Mouse (Mus musculus) hindbrain, embryonic 15.5 days (tissue): ENCODE measurements around the gene Ppfibp1. TPM values are rescaled to one million over a fixed set of nuclear protein-coding genes. Genes with fewer than 3 reads are reported as not detected.

Experiments
- ATAC-seq: fragments of 200-750 bp; cut with Nextera tagmentation; 2 replicates; pipeline ENCODE4 v1.8.0; 2017; ENCODE audit warnings: low read depth, moderate number of reproducible peaks, moderate TSS enrichment; ENCODE audit not compliant: low FRiP score
- H3K27ac ChIP-seq: fragments of 300-500 bp; sonication (generic); replicated peaks from 2 replicates; pipeline ENCODE4 v1.5.1; 2015; ENCODE audit warnings: mild to moderate bottlenecking, inconsistent platforms
- H3K27me3 ChIP-seq: fragments of 300-500 bp; sonication (generic); 2 replicates; pipeline ENCODE4 v1.6.1; 2015; ENCODE audit warnings: control low read depth, inconsistent platforms
- H3K36me3 ChIP-seq: fragments of 300-500 bp; sonication (generic); 2 replicates; pipeline ENCODE4 v1.6.1; 2015; ENCODE audit warnings: control low read depth, inconsistent platforms
- H3K4me1 ChIP-seq: fragments of 300-500 bp; sonication (generic); replicated peaks from 2 replicates; pipeline ENCODE4 v1.6.1; 2015; ENCODE audit warnings: control low read depth, inconsistent platforms
- H3K4me2 ChIP-seq: fragments of 300-500 bp; sonication (generic); 2 replicates; pipeline ENCODE4 v1.6.1; 2015; ENCODE audit warnings: moderate library complexity, mild to moderate bottlenecking, inconsistent platforms
- H3K4me3 ChIP-seq: fragments of 300-500 bp; sonication (generic); 2 replicates; pipeline ENCODE4 v1.5.1; 2015; ENCODE audit warnings: mild to moderate bottlenecking, inconsistent platforms
- H3K9ac ChIP-seq: fragments of 300-500 bp; sonication (generic); 2 replicates; pipeline ENCODE4 v1.6.1; 2015; ENCODE audit warnings: inconsistent platforms
- H3K9me3 ChIP-seq: fragments of 300-500 bp; sonication (generic); 2 replicates; pipeline ENCODE4 v1.6.1; 2016; ENCODE audit warnings: control low read depth, inconsistent platforms
- WGBS: fragments of 180-500 bp; shearing (Covaris S2); methylation state at CpG from one replicate; pipeline ENCODE4 v1.1.7; 2015; 5-methylcytosine and 5-hydroxymethylcytosine counted together
- polyA plus RNA-seq: library from polyadenylated mRNA; unstranded; fragments of >200 nt; fragmentation: Nextera tagmentation; extraction: Ambion mirVana; gene quantifications from 2 replicates; pipeline ENCODE4 v1.2.1, GENCODE M21; 2015

Ppfibp1 gene
- polyA plus RNA-seq, 1 experiment from 2014 or later: 12.8 TPM

- H3K9me3 ChIP-seq: no peaks in the 10 kb centered on the region
- peak within 1 kb of the TSS; percentile 97 for H3K4me3 ChIP-seq
- peak within 1 kb of the TSS; percentile 94 for H3K9ac ChIP-seq
These were observed 154.3 kb downstream of the Ppfibp1 start, which contains the start of gene Mrps35 for GRCm38 (mm10) chr6:147042291-147043290. Mrps35 (plus strand) TSS chr6:147042764.

GRCm38 (mm10) chr6:147043633-147044032, 155.3 kb downstream of the Ppfibp1 start:
- WGBS: 63% methylated on average over 7 of the region's 7 CpGs
- H3K4me2 ChIP-seq: peak overlapping the region; percentile 85
- H3K4me1 ChIP-seq: peaks cover 18% of the 10 kb centered on the region
- ATAC-seq: no peak
- peaks cover 24% of the 10 kb centered on the region for H3K36me3 ChIP-seq
- H3K4me3 ChIP-seq: peak overlapping the region; percentile 97
- H3K9ac ChIP-seq: peak overlapping the region; percentile 94
- no peaks in the 10 kb centered on the region for H3K9me3 ChIP-seq
- no peak overlapping the region for H3K27ac ChIP-seq
- H3K27me3 ChIP-seq: 0 out of 2 replicates have a peak, but pooled peaks cover 7% of the 10 kb centered on the region

More at GRCm38 (mm10) chr6:147042291-147043290, 154.3 kb downstream of the Ppfibp1 start, which contains the start of gene Mrps35:
- ATAC-seq: peak; percentile 100
- Histone ChIP-seq H3K27me3 (0 out of 2 replicates have a peak, but pooled peaks cover 7% of the 10 kb centered on the region), H3K27ac (peak within 1 kb of the TSS; percentile 94), H3K36me3 (peaks cover 14% of the 10 kb centered on the region; the same call in 1 of the 2 replicates), H3K4me2 (peak within 1 kb of the TSS; percentile 85), H3K4me1 (peaks cover 18% of the 10 kb centered on the region)
- 2% methylated on average over 66 of the region's 66 CpGs for WGBS

- Histone ChIP-seq H3K4me2 (no peak overlapping the region), H3K27ac (no peak overlapping the region), H3K27me3 (no peaks in the 10 kb centered on the region), H3K9me3 (no peaks in the 10 kb centered on the region), H3K4me1 (no peaks in the 10 kb centered on the region), H3K9ac (no peak overlapping the region), H3K36me3 (peaks cover 54% of the 10 kb centered on the region), H3K4me3 (no peak overlapping the region)
- WGBS: 97% methylated on average over 13 of the region's 13 CpGs
- ATAC-seq: no peak
These were observed 161.0 kb downstream of the Ppfibp1 start for GRCm38 (mm10) chr6:147049239-147049805.

- no peak overlapping the region for H3K4me3 ChIP-seq
- H3K9me3 ChIP-seq: no peaks in the 10 kb centered on the region
- H3K27me3 ChIP-seq: no peaks in the 10 kb centered on the region
- no peaks in the 10 kb centered on the region for H3K4me1 ChIP-seq
- 95% methylated on average over 8 of the region's 8 CpGs for WGBS
- no peak overlapping the region for H3K4me2 ChIP-seq
- H3K36me3 ChIP-seq: peaks cover 56% of the 10 kb centered on the region
- no peak overlapping the region for H3K27ac ChIP-seq
- H3K9ac ChIP-seq: no peak overlapping the region
- no peak for ATAC-seq
These were observed 163.4 kb downstream of the Ppfibp1 start for GRCm38 (mm10) chr6:147051666-147052065.

GRCm38 (mm10) chr6:147052440-147052839, 164.2 kb downstream of the Ppfibp1 start:
- Histone ChIP-seq H3K36me3 (peaks cover 51% of the 10 kb centered on the region), H3K4me3 (no peak overlapping the region), H3K4me1 (no peaks in the 10 kb centered on the region), H3K27ac (no peak overlapping the region), H3K9ac (no peak overlapping the region), H3K4me2 (no peak overlapping the region), H3K27me3 (no peaks in the 10 kb centered on the region), H3K9me3 (no peaks in the 10 kb centered on the region)
- ATAC-seq: no peak
- WGBS: 95% methylated on average over 9 of the region's 9 CpGs

- H3K9me3 ChIP-seq: no peaks in the 10 kb centered on the region
- H3K4me2 ChIP-seq: no peak overlapping the region
- no peak overlapping the region for H3K27ac ChIP-seq
- no peak overlapping the region for H3K4me3 ChIP-seq
- H3K27me3 ChIP-seq: no peaks in the 10 kb centered on the region
- no peaks in the 10 kb centered on the region for H3K4me1 ChIP-seq
- WGBS: 83% methylated on average over 19 of the region's 19 CpGs
- no peak for ATAC-seq
- H3K9ac ChIP-seq: no peak overlapping the region
- H3K36me3 ChIP-seq: peaks cover 41% of the 10 kb centered on the region
These were observed 165.7 kb downstream of the Ppfibp1 start for GRCm38 (mm10) chr6:147053785-147054646.

GRCm38 (mm10) chr6:147055374-147055977, 167.2 kb downstream of the Ppfibp1 start:
- no peaks in the 10 kb centered on the region for H3K9me3 ChIP-seq
- 90% methylated on average over 10 of the region's 10 CpGs for WGBS
- no peak overlapping the region for H3K9ac ChIP-seq
- peaks cover 35% of the 10 kb centered on the region for H3K36me3 ChIP-seq
- H3K27me3 ChIP-seq: no peaks in the 10 kb centered on the region
- H3K4me2 ChIP-seq: no peak overlapping the region
- H3K4me3 ChIP-seq: no peak overlapping the region
- H3K4me1 ChIP-seq: no peaks in the 10 kb centered on the region
- ATAC-seq: no peak
- H3K27ac ChIP-seq: no peak overlapping the region

GRCm38 (mm10) chr6:147059326-147059725, 171.0 kb downstream of the Ppfibp1 start:
- WGBS: 71% methylated on average over 7 of the region's 7 CpGs
- no peak overlapping the region for H3K9ac ChIP-seq

GRCm38 (mm10) chr6:147061630-147062029, 173.3 kb downstream of the Ppfibp1 start:
- 0 out of 2 replicates have a peak, but pooled peaks cover 2% of the 10 kb centered on the region for H3K4me1 ChIP-seq
- WGBS: 77% methylated on average over 9 of the region's 9 CpGs
- H3K4me3 ChIP-seq: no peak overlapping the region
- H3K9me3 ChIP-seq: no peaks in the 10 kb centered on the region
- no peak overlapping the region for H3K9ac ChIP-seq
- H3K36me3 ChIP-seq: peaks cover 33% of the 10 kb centered on the region
- H3K4me2 ChIP-seq: no peak overlapping the region
- no peaks in the 10 kb centered on the region for H3K27me3 ChIP-seq
- ATAC-seq: peak; percentile 56; the same call in 1 of the 2 replicates
- H3K27ac ChIP-seq: no peak overlapping the region

More at GRCm38 (mm10) chr6:147059326-147059725, 171.0 kb downstream of the Ppfibp1 start:
- no peak overlapping the region for H3K4me3 ChIP-seq
- H3K4me1 ChIP-seq: 0 out of 2 replicates have a peak, but pooled peaks cover 2% of the 10 kb centered on the region
- H3K27ac ChIP-seq: no peak overlapping the region
- ATAC-seq: no peak
- peaks cover 40% of the 10 kb centered on the region for H3K36me3 ChIP-seq
- no peak overlapping the region for H3K4me2 ChIP-seq
- H3K27me3 ChIP-seq: no peaks in the 10 kb centered on the region
- no peaks in the 10 kb centered on the region for H3K9me3 ChIP-seq

- no peak overlapping the region for H3K4me2 ChIP-seq
- no peak for ATAC-seq
- H3K27me3 ChIP-seq: no peaks in the 10 kb centered on the region
- 0 out of 2 replicates have a peak, but pooled peaks cover 2% of the 10 kb centered on the region for H3K4me1 ChIP-seq
- H3K9me3 ChIP-seq: no peaks in the 10 kb centered on the region
- no peak overlapping the region for H3K4me3 ChIP-seq
- H3K36me3 ChIP-seq: peaks cover 36% of the 10 kb centered on the region
- H3K9ac ChIP-seq: no peak overlapping the region
- no peak overlapping the region for H3K27ac ChIP-seq
- WGBS: 61% methylated on average over 7 of the region's 7 CpGs
These were observed 173.7 kb downstream of the Ppfibp1 start for GRCm38 (mm10) chr6:147062034-147062433.

GRCm38 (mm10) chr6:147062694-147063093, 174.4 kb downstream of the Ppfibp1 start:
- Histone ChIP-seq H3K4me2 (no peak overlapping the region), H3K9ac (no peak overlapping the region), H3K27ac (no peak overlapping the region), H3K4me3 (no peak overlapping the region), H3K36me3 (peaks cover 42% of the 10 kb centered on the region), H3K9me3 (no peaks in the 10 kb centered on the region), H3K27me3 (no peaks in the 10 kb centered on the region), H3K4me1 (0 out of 2 replicates have a peak, but pooled peaks cover 2% of the 10 kb centered on the region)
- WGBS: 88% methylated on average over 7 of the region's 7 CpGs
- no peak for ATAC-seq
